Mouse (Mus musculus): ENCODE measurements around the gene Lmbr1l.

DNA sequence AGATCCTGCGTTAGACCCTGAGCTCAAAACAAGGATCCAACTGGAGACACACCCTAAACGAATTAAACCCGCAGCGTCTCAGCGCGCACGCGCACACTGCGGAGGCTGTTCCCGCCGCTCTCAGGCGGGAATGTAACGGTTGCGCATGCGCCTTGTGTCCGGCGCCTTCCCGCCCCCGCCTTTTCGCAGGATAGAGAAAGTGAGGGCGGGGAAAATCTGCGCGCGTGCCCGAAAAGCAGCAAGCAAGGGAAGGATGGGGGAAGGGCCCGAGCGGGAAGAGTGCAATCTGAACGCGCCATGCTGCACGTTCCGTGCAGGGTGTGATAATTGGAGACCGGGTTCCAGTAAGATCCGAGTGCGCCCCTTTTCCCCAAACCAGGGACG is 15.8 kb upstream of the Lmbr1l start:
- TF ChIP-seq POLR2A (IDR thresholded peaks at IDR 0.05; ENCODE audit: borderline replicate concordance, control insufficient read depth, low read depth, low read length) (no peak; the same call in 1 of the 2 replicates), CTCF (IDR thresholded peaks at IDR 0.05; ENCODE audit: control insufficient read depth, insufficient read depth, low read length) (no peak)

All from bone marrow, adult 2 months (tissue).